In genomic region chr12:110978607-110979406, GRCm38 (mm10) we compare ENCODE assay signal across 8 mouse cellular contexts. TPM values are rescaled to one million over a fixed set of nuclear protein-coding genes. Genes with fewer than 3 reads are reported as not detected.
DNase-seq lines count a peak whose midpoint lies in the region; ATAC-seq and TF ChIP-seq lines count a peak whose summit lies in the region.

Ankrd9 (minus strand) TSS chr12:110979040.

- no peaks in the 10 kb centered on the region for H3K27me3 ChIP-seq in ES-Bruce4 (ENCODE audit: control insufficient read depth, insufficient read depth, low read length, poor library complexity, severe bottlenecking)
- no peaks in the 10 kb centered on the region for H3K27me3 ChIP-seq in forebrain, embryonic 13.5 days
- H3K27me3 ChIP-seq in liver, postnatal 0 days (ENCODE audit: insufficient read depth, low read length): no peaks in the 10 kb centered on the region
- 0 out of 2 replicates have a peak, but pooled peaks cover 3% of the 10 kb centered on the region for H3K27me3 ChIP-seq in neural tube, embryonic 14.5 days (ENCODE audit: control insufficient read depth, insufficient read depth, low read length)

- H3K9ac ChIP-seq in ES-Bruce4 (ENCODE audit: low read depth, poor library complexity, severe bottlenecking): peak within 1 kb of the TSS; percentile 85
- H3K9ac ChIP-seq in forebrain, embryonic 13.5 days: peak within 1 kb of the TSS; percentile 86
- H3K9ac ChIP-seq in liver, postnatal 0 days (replicated peaks): peak within 1 kb of the TSS; percentile 96
- peak within 1 kb of the TSS; percentile 74 for H3K9ac ChIP-seq in neural tube, embryonic 14.5 days (replicated peaks; ENCODE audit: low read depth, low read length)

- DNase-seq in heart, postnatal 10 days: peak; percentile 99
- DNase-seq in large intestine, adult 2 months (ENCODE audit: low read depth, low spot score): peak; percentile 81
- DNase-seq in liver, postnatal 0 days: peak; percentile 98
- peak; percentile 93 for DNase-seq in testis, postnatal 14 days (ENCODE audit: low spot score)

- intact Hi-C loops in heart, postnatal 10 days (cut with DNase I): no loop called here

- under 1% methylated on average over 84 of the region's 90 CpGs for WGBS in forebrain, embryonic 13.5 days
- WGBS in large intestine, adult 2 months: under 1% methylated on average over 89 of the region's 90 CpGs
- under 1% methylated on average over 56 of the region's 90 CpGs for WGBS in liver, postnatal 0 days (ENCODE audit: insufficient replicate concordance)
- under 1% methylated on average over 56 of the region's 90 CpGs for WGBS in neural tube, embryonic 14.5 days

- H3K4me2 ChIP-seq in forebrain, embryonic 13.5 days: peak within 1 kb of the TSS; percentile 96
- H3K4me2 ChIP-seq in liver, postnatal 0 days (ENCODE audit: low read depth, low read length): peak within 1 kb of the TSS; percentile 99
- H3K4me2 ChIP-seq in neural tube, embryonic 14.5 days (ENCODE audit: low read depth, low read length): peak within 1 kb of the TSS; percentile 91

- H3K4me1 ChIP-seq in ES-Bruce4 (ENCODE audit: control insufficient read depth, insufficient read depth, low read length): no peaks in the 10 kb centered on the region
- H3K4me1 ChIP-seq in forebrain, embryonic 13.5 days: peaks cover 14% of the 10 kb centered on the region
- H3K4me1 ChIP-seq in liver, postnatal 0 days (ENCODE audit: insufficient read depth): peaks cover 43% of the 10 kb centered on the region
- 0 out of 2 replicates have a peak, but pooled peaks cover 6% of the 10 kb centered on the region for H3K4me1 ChIP-seq in neural tube, embryonic 14.5 days (ENCODE audit: control insufficient read depth, insufficient read depth, low read length)

- no peaks in the 10 kb centered on the region for H3K9me3 ChIP-seq in ES-Bruce4 (replicated peaks; ENCODE audit: control insufficient read depth, insufficient read depth, low read length, poor library complexity, severe bottlenecking)
- H3K9me3 ChIP-seq in forebrain, embryonic 13.5 days (replicated peaks): 0 out of 2 replicates have a peak, but pooled peaks cover 3% of the 10 kb centered on the region
- H3K9me3 ChIP-seq in liver, postnatal 0 days (ENCODE audit: low read length): no peaks in the 10 kb centered on the region
- no peaks in the 10 kb centered on the region for H3K9me3 ChIP-seq in neural tube, embryonic 14.5 days (ENCODE audit: control insufficient read depth, low read length)

- peak within 1 kb of the TSS; percentile 86 for H3K4me3 ChIP-seq in ES-Bruce4 (ENCODE audit: low read depth, low read length)
- H3K4me3 ChIP-seq in forebrain, embryonic 13.5 days: peak within 1 kb of the TSS; percentile 77
- H3K4me3 ChIP-seq in liver, postnatal 0 days (ENCODE audit: low read depth, low read length): peak within 1 kb of the TSS; percentile 96
- H3K4me3 ChIP-seq in neural tube, embryonic 14.5 days (ENCODE audit: low read depth, low read length): peak within 1 kb of the TSS; percentile 85

- TF ChIP-seq CTCF in ES-Bruce4 (IDR thresholded peaks at IDR 0.05; ENCODE audit: low read depth, low read length): no peak
- TF ChIP-seq CTCF in liver, postnatal 0 days (IDR thresholded peaks at IDR 0.05; ENCODE audit: low read depth): no peak

- peak; percentile 86 for ATAC-seq in cerebellum, adult (ENCODE audit: insufficient number of reproducible peaks, low FRiP score, low TSS enrichment)
- peak; percentile 99 for ATAC-seq in forebrain, embryonic 13.5 days
- peak; percentile 87 for ATAC-seq in liver, postnatal 0 days
- ATAC-seq in neural tube, embryonic 14.5 days (ENCODE audit: low read depth): peak; percentile 96

- no peak for TF ChIP-seq POLR2A in ES-Bruce4 (IDR thresholded peaks at IDR 0.05; ENCODE audit: insufficient read depth, low read length)

- H3K27ac ChIP-seq in ES-Bruce4 (ENCODE audit: insufficient read depth, low read length): peak within 1 kb of the TSS; percentile 74
- peak within 1 kb of the TSS; percentile 8; the same call in 1 of the 2 replicates for H3K27ac ChIP-seq in forebrain, embryonic 13.5 days
- peak within 1 kb of the TSS; percentile 97 for H3K27ac ChIP-seq in liver, postnatal 0 days (ENCODE audit: low read depth)
- H3K27ac ChIP-seq in neural tube, embryonic 14.5 days (ENCODE audit: low read depth, low read length): peak within 1 kb of the TSS; percentile 62; the same call in 1 of the 2 replicates

- peaks cover 5% of the 10 kb centered on the region; the same call in 1 of the 2 replicates for H3K36me3 ChIP-seq in ES-Bruce4 (ENCODE audit: control insufficient read depth, insufficient read depth, low read length, poor library complexity, severe bottlenecking)
- H3K36me3 ChIP-seq in forebrain, embryonic 13.5 days (ENCODE audit: poor library complexity, severe bottlenecking): peaks cover 35% of the 10 kb centered on the region
- peaks cover 27% of the 10 kb centered on the region for H3K36me3 ChIP-seq in liver, postnatal 0 days (replicated peaks; ENCODE audit: insufficient read depth, low read length)
- H3K36me3 ChIP-seq in neural tube, embryonic 14.5 days (ENCODE audit: control insufficient read depth, insufficient read depth, low read length): no peaks in the 10 kb centered on the region; the same call in 1 of the 2 replicates

- 0 out of 2 replicates have a peak, but pooled peaks have one; percentile 52 for TF ChIP-seq EP300 in ES-Bruce4 (IDR thresholded peaks at IDR 0.05; ENCODE audit: insufficient read depth, low read depth, low read length)
- no peak for TF ChIP-seq EP300 in liver, postnatal 0 days (IDR thresholded peaks at IDR 0.05; ENCODE audit: low read depth)

RNA-seq across cellular contexts. Expression of gene Ankrd9, which starts in this region (rescaled TPM):
- 4.3 and 4.9 TPM in 2 replicates for polyA plus RNA-seq in ES-Bruce4 (2011; ENCODE audit: insufficient read depth, insufficient read length, low read depth, missing spikeins)
- 9.1 and 9.4 TPM in 2 replicates for polyA plus RNA-seq in forebrain, embryonic 13.5 days (2015; fragmentation: Nextera tagmentation; extraction: Ambion mirVana)
- 10 to 100 TPM; 35.4 to 70.2 TPM for total RNA-seq in heart, postnatal 10 days (2021)
- polyA plus RNA-seq in large intestine, adult 2 months (2012; rRNA removed): 39.5 and 58.7 TPM in 2 replicates
- 15.9 and 16.5 TPM in 2 replicates for polyA plus RNA-seq in liver, postnatal 0 days (2015; fragmentation: Nextera tagmentation; extraction: Ambion mirVana)
- polyA plus RNA-seq in neural tube, embryonic 14.5 days (2014; fragmentation: Nextera tagmentation; extraction: Ambion mirVana): 8.5 and 10.8 TPM in 2 replicates

Comparison
In these comparisons a context has a peak if more than half of its experiments do, and no peak if none do; other contexts are left out.
1. Peak in every context shown above with its lines: DNase-seq, ATAC-seq, H3K4me3 ChIP-seq and H3K27ac ChIP-seq.
2. H3K27ac ChIP-seq: peak in every context shown above with its lines; median percentile 97 in liver, postnatal 0 days; 74 in ES-Bruce4; 62 in neural tube, embryonic 14.5 days; 8 in forebrain, embryonic 13.5 days.